Mouse (Mus musculus) intestine, embryonic 15.5 days (tissue): ENCODE measurements around the gene Bcas2. TPM values are rescaled to one million over a fixed set of nuclear protein-coding genes. Genes with fewer than 3 reads are reported as not detected.
"Not testable (repeated sequence)": the region's sequence is repeated elsewhere in the genome, so short reads cannot be mapped to it uniquely, and the experiment has no call there.

ENCODE experiments used
- ATAC-seq: fragments of 200-750 bp; cut with Nextera tagmentation; 2 replicates; pipeline ENCODE4 v1.8.0; 2017; ENCODE audit warnings: moderate TSS enrichment, moderate library complexity
- H3K27ac ChIP-seq: fragments of 300-500 bp; sonication (generic); 2 replicates; pipeline ENCODE4 v1.5.1; 2015; ENCODE audit warnings: mild to moderate bottlenecking, inconsistent platforms
- H3K27me3 ChIP-seq: fragments of 300-500 bp; sonication (generic); replicated peaks from 2 replicates; pipeline ENCODE4 v1.6.1; 2015; ENCODE audit warnings: inconsistent platforms
- H3K36me3 ChIP-seq: fragments of 300-500 bp; sonication (generic); 2 replicates; pipeline ENCODE4 v1.6.1; 2015; ENCODE audit warnings: inconsistent platforms
- H3K4me1 ChIP-seq: fragments of 300-500 bp; sonication (generic); replicated peaks from 2 replicates; pipeline ENCODE4 v1.6.1; 2015; ENCODE audit warnings: inconsistent platforms
- H3K4me2 ChIP-seq: fragments of 300-500 bp; sonication (generic); replicated peaks from 2 replicates; pipeline ENCODE4 v1.6.1; 2015; ENCODE audit warnings: mild to moderate bottlenecking, inconsistent platforms
- H3K4me3 ChIP-seq: fragments of 300-500 bp; sonication (generic); replicated peaks from 2 replicates; pipeline ENCODE4 v1.5.1; 2015; ENCODE audit warnings: inconsistent platforms
- H3K9ac ChIP-seq: fragments of 300-500 bp; sonication (generic); 2 replicates; pipeline ENCODE4 v1.6.1; 2015; ENCODE audit warnings: inconsistent platforms
- H3K9me3 ChIP-seq: fragments of 300-500 bp; sonication (generic); 2 replicates; pipeline ENCODE4 v1.6.1; 2016; ENCODE audit warnings: inconsistent platforms
- WGBS: fragments of 180-500 bp; shearing (Covaris S2); methylation state at CpG from one replicate; pipeline ENCODE4 v1.1.7; 2015; 5-methylcytosine and 5-hydroxymethylcytosine counted together
- polyA plus RNA-seq: library from polyadenylated mRNA; unstranded; fragments of >200 nt; fragmentation: Nextera tagmentation; extraction: Ambion mirVana; gene quantifications from 2 replicates; pipeline ENCODE4 v1.2.1, GENCODE M21; 2015

Gene Bcas2
- polyA plus RNA-seq, 1 experiment from 2014 or later: 189 TPM

- H3K9me3 ChIP-seq, H3K27me3 ChIP-seq, H3K4me1 ChIP-seq, H3K27ac ChIP-seq, H3K36me3 ChIP-seq, H3K9ac ChIP-seq, H3K4me3 ChIP-seq: not testable (repeated sequence)
- peak; percentile 41; the same call in 1 of the 2 replicates for ATAC-seq
- H3K4me2 ChIP-seq: peak overlapping the region; percentile 26; the same call in 1 of the 2 replicates
- WGBS: 57% methylated on average over 11 of the region's 11 CpGs
Measured at GRCm38 (mm10) chr3:103140095-103140838, 31.2 kb upstream of the Bcas2 start.

- H3K4me3 ChIP-seq: no peak overlapping the region
- no peaks in the 10 kb centered on the region for H3K9me3 ChIP-seq
- 0 out of 2 replicates have a peak, but pooled peaks cover 3% of the 10 kb centered on the region for H3K4me1 ChIP-seq
- H3K36me3 ChIP-seq: 0 out of 2 replicates have a peak, but pooled peaks cover 2% of the 10 kb centered on the region
- H3K27me3 ChIP-seq: no peaks in the 10 kb centered on the region
- H3K4me2 ChIP-seq: no peak overlapping the region
- WGBS: 88% methylated on average over 11 of the region's 11 CpGs
- no peak overlapping the region for H3K9ac ChIP-seq
- H3K27ac ChIP-seq: no peak overlapping the region
- no peak for ATAC-seq
Measured at GRCm38 (mm10) chr3:103141287-103141686, 30.2 kb upstream of the Bcas2 start.

GRCm38 (mm10) chr3:103142366-103142765 lies 29.1 kb upstream of the Bcas2 start:
- Histone ChIP-seq H3K4me2 (no peak overlapping the region), H3K36me3 (0 out of 2 replicates have a peak, but pooled peaks cover 2% of the 10 kb centered on the region), H3K9ac (no peak overlapping the region), H3K9me3 (no peaks in the 10 kb centered on the region), H3K4me3 (no peak overlapping the region), H3K4me1 (0 out of 2 replicates have a peak, but pooled peaks cover 3% of the 10 kb centered on the region), H3K27me3 (no peaks in the 10 kb centered on the region), H3K27ac (no peak overlapping the region)
- no peak for ATAC-seq
- 82% methylated on average over 10 of the region's 10 CpGs for WGBS

- no peaks in the 10 kb centered on the region for H3K27me3 ChIP-seq
- H3K36me3 ChIP-seq: 0 out of 2 replicates have a peak, but pooled peaks cover 2% of the 10 kb centered on the region
- no peak overlapping the region for H3K4me2 ChIP-seq
- no peak overlapping the region for H3K9ac ChIP-seq
- H3K4me3 ChIP-seq: no peak overlapping the region
- 75% methylated on average over 2 of the region's 2 CpGs for WGBS
- no peaks in the 10 kb centered on the region for H3K4me1 ChIP-seq
- ATAC-seq: no peak
- no peak overlapping the region for H3K27ac ChIP-seq
- no peaks in the 10 kb centered on the region for H3K9me3 ChIP-seq
Measured at GRCm38 (mm10) chr3:103145336-103145735, 26.1 kb upstream of the Bcas2 start.

GRCm38 (mm10) chr3:103145791-103146190 lies 25.7 kb upstream of the Bcas2 start:
- Histone ChIP-seq H3K4me2 (no peak overlapping the region), H3K4me1 (no peaks in the 10 kb centered on the region), H3K4me3 (no peak overlapping the region), H3K9ac (no peak overlapping the region), H3K27me3 (no peaks in the 10 kb centered on the region), H3K27ac (no peak overlapping the region), H3K9me3 (no peaks in the 10 kb centered on the region), H3K36me3 (0 out of 2 replicates have a peak, but pooled peaks cover 2% of the 10 kb centered on the region)
- ATAC-seq: no peak
- WGBS: 82% methylated on average over 4 of the region's 4 CpGs

- Histone ChIP-seq H3K9ac (no peak overlapping the region), H3K9me3 (no peaks in the 10 kb centered on the region), H3K27ac (no peak overlapping the region), H3K4me1 (no peaks in the 10 kb centered on the region), H3K4me3 (no peak overlapping the region), H3K4me2 (no peak overlapping the region), H3K36me3 (no peaks in the 10 kb centered on the region), H3K27me3 (no peaks in the 10 kb centered on the region)
- ATAC-seq: no peak
- 60% methylated on average over 23 of the region's 23 CpGs for WGBS
Measured at GRCm38 (mm10) chr3:103146330-103147166, 24.9 kb upstream of the Bcas2 start.

GRCm38 (mm10) chr3:103147775-103148174 lies 23.7 kb upstream of the Bcas2 start:
- no peaks in the 10 kb centered on the region for H3K4me1 ChIP-seq
- no peak overlapping the region for H3K4me3 ChIP-seq
- no peaks in the 10 kb centered on the region for H3K9me3 ChIP-seq
- H3K36me3 ChIP-seq: no peaks in the 10 kb centered on the region
- H3K27ac ChIP-seq: no peak overlapping the region
- WGBS: 84% methylated on average over 4 of the region's 4 CpGs
- H3K9ac ChIP-seq: no peak overlapping the region
- no peak overlapping the region for H3K4me2 ChIP-seq
- ATAC-seq: no peak
- no peaks in the 10 kb centered on the region for H3K27me3 ChIP-seq

- ATAC-seq: no peak
- Histone ChIP-seq H3K9me3 (no peaks in the 10 kb centered on the region), H3K27ac (no peak overlapping the region), H3K4me3 (no peak overlapping the region), H3K4me1 (no peaks in the 10 kb centered on the region), H3K9ac (no peak overlapping the region), H3K36me3 (peaks cover 3% of the 10 kb centered on the region; the same call in 1 of the 2 replicates), H3K27me3 (no peaks in the 10 kb centered on the region), H3K4me2 (no peak overlapping the region)
- 81% methylated on average over 10 of the region's 10 CpGs for WGBS
Measured at GRCm38 (mm10) chr3:103148941-103149340, 22.5 kb upstream of the Bcas2 start.

GRCm38 (mm10) chr3:103153761-103154160 lies 17.7 kb upstream of the Bcas2 start:
- H3K27me3 ChIP-seq: no peaks in the 10 kb centered on the region
- no peak overlapping the region for H3K27ac ChIP-seq
- H3K9ac ChIP-seq: no peak overlapping the region
- no peak overlapping the region for H3K4me2 ChIP-seq
- H3K4me1 ChIP-seq: no peaks in the 10 kb centered on the region
- peaks cover 5% of the 10 kb centered on the region; the same call in 1 of the 2 replicates for H3K36me3 ChIP-seq
- ATAC-seq: no peak
- no peaks in the 10 kb centered on the region for H3K9me3 ChIP-seq
- H3K4me3 ChIP-seq: no peak overlapping the region

- H3K4me1 ChIP-seq: no peaks in the 10 kb centered on the region
- H3K27me3 ChIP-seq: no peaks in the 10 kb centered on the region
- H3K27ac ChIP-seq: no peak overlapping the region
- H3K9me3 ChIP-seq: no peaks in the 10 kb centered on the region
- no peak overlapping the region for H3K4me2 ChIP-seq
- no peak overlapping the region for H3K4me3 ChIP-seq
- H3K36me3 ChIP-seq: 0 out of 2 replicates have a peak, but pooled peaks cover 2% of the 10 kb centered on the region
- H3K9ac ChIP-seq: no peak overlapping the region
- WGBS: 48% methylated on average over 3 of the region's 3 CpGs
- ATAC-seq: peak; percentile 58; the same call in 1 of the 2 replicates
Measured at GRCm38 (mm10) chr3:103159232-103159900, 12.1 kb upstream of the Bcas2 start.

- H3K27ac ChIP-seq: no peak overlapping the region
- no peak overlapping the region for H3K4me3 ChIP-seq
- ATAC-seq: no peak
- peaks cover 10% of the 10 kb centered on the region; the same call in 1 of the 2 replicates for H3K4me1 ChIP-seq
- WGBS: 21% methylated on average over 4 of the region's 4 CpGs
- H3K36me3 ChIP-seq: peaks cover 8% of the 10 kb centered on the region; the same call in 1 of the 2 replicates
- H3K27me3 ChIP-seq: no peaks in the 10 kb centered on the region
- no peak overlapping the region for H3K4me2 ChIP-seq
- no peaks in the 10 kb centered on the region for H3K9me3 ChIP-seq
- H3K9ac ChIP-seq: no peak overlapping the region
Measured at GRCm38 (mm10) chr3:103169771-103170170, 1.7 kb upstream of the Bcas2 start.

- Histone ChIP-seq H3K9ac (peak overlapping the region; percentile 87), H3K9me3 (no peaks in the 10 kb centered on the region), H3K27ac (0 out of 2 replicates have a peak overlapping the region, but pooled peaks have one; percentile 10), H3K27me3 (no peaks in the 10 kb centered on the region), H3K4me3 (peak overlapping the region; percentile 81), H3K4me2 (peak overlapping the region; percentile 67), H3K4me1 (peaks cover 10% of the 10 kb centered on the region; the same call in 1 of the 2 replicates), H3K36me3 (peaks cover 19% of the 10 kb centered on the region)
- no peak for ATAC-seq
- WGBS: 20% methylated on average over 5 of the region's 5 CpGs
Measured at GRCm38 (mm10) chr3:103172615-103173014, 1.2 kb downstream of the Bcas2 start.
